Mouse (Mus musculus): Measurements from ENCODE around the gene Nsf. TPM values are rescaled to one million over a fixed set of nuclear protein-coding genes. Genes with fewer than 3 reads are reported as not detected.

Nsf gene
- total RNA-seq (2014; fragmentation: Nextera tagmentation) (44.6 and 58.6 TPM in 2 replicates), total RNA-seq (2017) (39.2 and 42.7 TPM in 2 replicates)

DNA sequence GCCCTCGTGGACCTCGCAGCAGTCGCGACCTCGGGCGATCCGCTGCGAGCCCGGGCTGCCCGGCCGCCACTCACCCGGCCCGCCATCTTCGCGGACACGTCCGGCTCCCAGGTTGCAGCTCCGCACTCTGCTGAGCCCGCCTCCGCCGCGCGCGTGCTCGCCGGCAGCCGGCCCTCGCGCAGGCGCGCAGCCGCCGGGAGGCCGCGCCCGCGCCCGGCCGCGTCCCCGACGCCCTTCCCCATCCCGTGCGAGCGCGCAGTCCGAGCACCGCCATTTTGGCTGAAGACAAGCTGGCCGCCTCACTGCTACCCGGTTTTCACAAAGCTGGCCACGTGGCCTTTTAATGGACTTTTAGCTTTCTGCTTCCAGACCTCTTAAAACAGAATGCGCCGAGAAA is at the start of gene Nsf:
Gene Nsf, minus strand, starts transcription at position 161 of the 397 bp plus-strand sequence.
- ATAC-seq (replicated peaks; ENCODE audit: low FRiP score, low TSS enrichment, poor library complexity, severe bottlenecking) = peak; percentile 71

DNA sequence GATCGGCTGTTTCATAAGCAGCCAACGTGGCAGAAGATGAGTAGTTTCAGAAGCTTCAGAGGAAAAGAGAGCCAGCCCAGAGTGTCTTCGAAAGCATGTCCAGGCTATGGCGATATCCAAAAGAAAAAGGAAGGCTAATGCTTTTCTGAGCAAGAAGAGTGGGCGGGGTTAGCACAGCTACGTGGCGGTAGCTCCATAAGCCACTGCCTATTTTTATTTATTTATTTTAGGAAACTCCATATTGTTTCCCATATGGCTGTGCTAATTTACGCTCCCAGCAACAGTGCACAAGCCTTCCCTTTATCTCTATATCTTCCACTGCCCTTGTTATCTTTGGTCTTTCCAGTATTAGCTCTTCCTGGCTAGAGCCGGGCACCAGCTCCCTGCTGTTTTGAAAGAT is 49.5 kb upstream of the Nsf start:
- no peak for ATAC-seq (replicated peaks; ENCODE audit: low FRiP score, low TSS enrichment, poor library complexity, severe bottlenecking)

DNA sequence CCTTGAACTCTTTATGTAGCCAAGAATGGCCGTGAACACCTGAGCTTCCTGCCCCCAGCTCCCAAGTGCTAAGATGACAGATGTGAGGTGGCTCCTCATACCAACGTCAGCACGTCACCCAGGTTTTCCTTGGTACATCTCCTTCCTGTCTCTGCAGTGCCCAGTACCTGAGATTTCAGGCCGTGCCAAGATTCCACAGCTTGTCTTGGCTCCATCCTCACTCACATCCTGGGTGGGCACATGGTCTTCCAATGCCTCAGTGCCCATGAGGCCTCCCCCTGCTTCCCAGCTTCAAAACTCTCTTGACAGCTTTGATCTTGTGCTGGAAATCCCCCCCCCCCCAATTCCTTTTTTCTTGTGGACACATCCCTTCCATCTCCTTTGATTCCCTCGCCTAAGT is 48.3 kb upstream of the Nsf start:
- no peak for ATAC-seq (replicated peaks; ENCODE audit: low FRiP score, low TSS enrichment, poor library complexity, severe bottlenecking)

DNA sequence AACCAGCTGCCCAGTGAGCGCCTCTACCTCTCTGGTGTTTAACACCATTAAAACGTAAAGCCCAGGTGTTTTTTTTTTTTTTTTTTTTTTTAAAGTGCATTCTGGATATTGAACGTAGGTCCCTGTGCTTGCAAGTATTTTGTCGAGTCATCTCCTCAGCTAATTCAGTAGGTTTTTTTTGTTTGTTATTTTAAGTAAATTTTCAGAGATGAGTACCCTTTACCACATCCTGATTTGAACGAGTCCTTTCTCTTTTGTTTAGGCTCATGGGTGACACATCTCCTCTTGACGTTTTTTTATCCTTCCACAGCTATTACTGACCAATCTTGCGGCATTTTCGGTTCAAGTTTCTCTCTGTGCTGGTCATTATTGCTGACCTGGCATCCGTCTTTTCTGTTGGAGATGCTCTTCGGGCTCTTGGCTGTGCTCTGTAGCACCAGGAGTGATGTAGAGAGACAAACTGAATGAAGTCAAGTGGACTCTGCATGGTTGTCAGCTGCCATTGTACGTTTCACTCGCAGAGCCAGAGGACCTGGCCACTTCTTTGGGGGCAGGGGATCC is 47.6 kb upstream of the Nsf start:
- no peak for ATAC-seq (replicated peaks; ENCODE audit: low FRiP score, low TSS enrichment, poor library complexity, severe bottlenecking)

DNA sequence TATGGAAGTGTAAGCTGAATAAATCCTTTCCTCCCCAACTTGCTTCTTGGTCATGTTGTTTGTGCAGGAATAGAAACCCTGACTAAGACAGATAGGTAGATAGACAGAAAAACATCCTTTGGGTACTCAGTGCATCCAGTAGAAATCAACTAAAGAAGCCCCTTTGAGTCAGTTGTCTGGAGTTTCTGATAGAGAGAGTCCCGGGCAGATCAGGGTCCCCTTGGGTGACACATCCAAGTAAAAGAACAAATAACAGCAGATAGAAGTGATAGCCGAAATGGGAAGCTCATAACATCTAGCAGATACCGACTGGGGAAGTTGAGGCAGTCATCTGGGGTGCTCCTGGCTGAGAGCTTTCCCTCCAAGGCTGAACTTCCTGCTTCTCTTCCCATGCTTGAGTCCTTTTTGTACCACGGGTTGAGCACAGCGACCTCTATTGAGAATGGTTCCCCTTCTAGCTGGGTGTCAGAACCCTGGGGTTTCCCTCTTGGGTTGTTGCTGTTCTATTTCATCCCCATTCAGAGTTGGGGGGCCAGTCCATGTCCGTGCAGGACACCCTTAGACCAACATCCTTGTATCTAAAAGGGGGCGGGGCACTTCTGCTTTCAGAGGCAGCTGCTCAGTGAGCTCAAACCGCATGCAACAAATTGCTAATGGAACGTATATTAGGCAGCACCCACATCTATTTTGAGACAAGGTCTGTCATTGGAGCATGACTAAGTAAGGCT is 47.0 kb upstream of the Nsf start:
- no peak for ATAC-seq (replicated peaks; ENCODE audit: low FRiP score, low TSS enrichment, poor library complexity, severe bottlenecking)

DNA sequence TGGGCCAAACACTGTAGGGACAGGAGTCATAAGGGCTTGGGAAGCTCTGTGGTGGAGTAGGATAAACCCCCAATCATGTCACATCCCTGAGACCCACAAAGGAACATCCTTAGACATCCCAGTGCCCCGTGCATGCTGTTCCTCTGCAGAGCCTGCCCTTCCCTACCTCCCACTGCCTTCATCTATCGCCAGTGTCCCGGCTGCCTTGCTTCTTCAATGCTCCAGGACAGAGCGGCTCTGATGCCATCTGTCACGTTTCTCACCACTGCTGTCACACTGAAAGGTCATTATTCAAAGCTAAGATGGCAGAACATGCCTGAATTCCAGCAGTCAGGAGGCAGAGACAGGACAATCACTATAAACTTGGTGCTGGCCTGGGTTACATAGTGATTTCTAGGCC is 44.9 kb upstream of the Nsf start:
- no peak for ATAC-seq (replicated peaks; ENCODE audit: low FRiP score, low TSS enrichment, poor library complexity, severe bottlenecking)

DNA sequence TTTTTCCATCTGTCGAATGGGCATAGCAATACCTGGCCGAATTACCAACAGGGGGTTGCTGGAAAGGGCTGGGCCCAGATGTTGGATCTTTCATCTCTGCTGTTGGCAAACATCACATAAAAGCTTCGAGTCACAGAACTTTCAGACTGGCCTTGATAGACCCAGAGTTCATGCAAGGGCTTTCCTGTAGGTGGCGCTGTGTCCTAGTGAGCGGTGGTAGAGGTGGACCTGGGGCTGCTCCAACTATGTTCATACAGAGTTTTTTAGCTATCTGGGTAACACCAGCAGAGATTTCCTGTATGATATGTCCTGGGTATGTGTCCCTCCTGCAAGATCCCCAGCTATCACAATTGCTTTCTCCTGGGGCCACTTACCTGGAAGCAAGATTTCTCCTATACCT is 43.5 kb upstream of the Nsf start:
- ATAC-seq (replicated peaks; ENCODE audit: low FRiP score, low TSS enrichment, poor library complexity, severe bottlenecking) = peak; percentile 69

DNA sequence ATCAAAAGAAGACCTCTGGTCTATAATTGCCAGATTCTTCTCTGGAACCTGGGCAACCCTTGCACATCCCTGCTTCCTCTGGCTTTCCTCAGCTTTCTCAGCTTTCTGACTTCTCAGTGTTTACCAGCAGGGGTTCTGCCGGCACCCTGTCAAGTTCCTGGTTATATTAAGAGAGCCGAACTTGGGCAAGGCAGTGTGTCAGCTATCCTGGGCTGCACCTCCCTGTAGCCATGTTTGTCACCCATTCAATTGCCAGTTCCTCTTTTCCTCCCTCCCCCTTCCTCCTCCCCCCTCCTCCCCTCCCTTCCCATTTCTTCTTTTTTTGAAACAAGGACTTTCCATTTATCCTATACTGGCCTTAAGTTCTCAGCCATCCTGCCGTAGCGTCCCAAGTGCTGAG is 38.8 kb upstream of the Nsf start:
- ATAC-seq (replicated peaks; ENCODE audit: low FRiP score, low TSS enrichment, poor library complexity, severe bottlenecking) = no peak

DNA sequence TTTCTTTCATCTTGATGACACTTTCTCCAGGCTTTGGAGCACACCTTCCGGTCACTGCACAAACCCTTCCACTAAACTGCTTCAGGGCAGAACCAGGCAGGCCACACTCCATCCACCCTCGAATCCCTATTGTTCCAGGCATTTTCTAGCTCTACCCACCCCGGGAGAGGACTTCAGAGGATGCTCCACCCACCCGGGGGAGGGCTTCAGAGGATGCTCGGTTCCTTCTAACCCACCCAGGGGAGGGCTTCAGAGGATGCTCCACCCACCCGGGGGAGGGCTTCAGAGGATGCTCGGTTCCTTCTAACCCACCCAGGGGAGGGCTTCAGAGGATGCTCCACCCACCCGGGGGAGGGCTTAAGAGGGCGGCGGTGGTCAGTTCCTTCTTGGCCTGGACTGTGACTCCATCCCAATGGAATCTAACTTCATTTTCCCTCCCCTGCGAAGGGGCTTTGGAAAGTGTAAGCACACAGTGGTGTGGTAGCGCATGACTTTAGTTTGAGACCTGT is 36.2 kb upstream of the Nsf start:
- 0 out of 2 replicates have a peak, but pooled peaks have one; percentile 32 for ATAC-seq (replicated peaks; ENCODE audit: low FRiP score, low TSS enrichment, poor library complexity, severe bottlenecking)

DNA sequence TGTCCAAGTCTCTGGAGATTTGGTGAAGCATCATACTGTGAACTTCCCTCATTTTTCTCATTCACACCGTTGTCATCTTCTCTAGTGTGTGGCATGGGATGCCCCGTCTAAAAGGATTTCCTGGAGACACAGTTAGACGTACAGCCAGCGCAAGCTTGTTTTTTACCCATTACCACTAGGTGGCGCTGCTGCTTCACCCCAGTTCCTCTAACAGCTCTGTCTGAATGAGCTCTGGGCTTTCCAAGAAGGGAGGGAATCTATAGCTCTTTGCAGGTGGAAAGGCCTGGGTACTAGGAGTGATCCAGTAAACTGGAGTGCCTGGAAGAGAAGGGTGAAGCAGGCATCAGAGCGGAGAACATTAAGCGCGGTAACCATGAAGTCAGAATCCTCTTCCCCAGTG is 33.6 kb upstream of the Nsf start:
- peak; percentile 75 for ATAC-seq (replicated peaks; ENCODE audit: low FRiP score, low TSS enrichment, poor library complexity, severe bottlenecking)

DNA sequence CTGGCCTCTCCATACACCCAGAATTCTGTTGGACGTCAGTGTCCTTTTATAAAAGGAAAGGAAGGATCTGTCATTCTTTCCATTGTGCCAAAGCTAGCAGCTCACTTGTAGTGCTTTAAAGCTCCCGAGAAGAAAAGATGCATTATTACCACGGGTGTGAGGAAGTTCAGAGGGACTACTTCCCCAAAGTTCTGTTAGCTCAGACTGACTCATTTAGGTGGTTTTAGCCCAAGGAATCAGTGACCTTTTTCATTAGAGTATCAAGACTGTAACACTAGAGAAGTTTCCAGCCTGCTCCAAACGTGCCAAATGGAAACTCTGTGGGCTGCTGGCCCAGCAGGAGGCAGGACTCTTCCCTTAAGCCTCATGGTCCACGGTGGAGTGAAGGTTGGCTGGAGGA is 30.2 kb upstream of the Nsf start:
- ATAC-seq (replicated peaks; ENCODE audit: low FRiP score, low TSS enrichment, poor library complexity, severe bottlenecking) = no peak

DNA sequence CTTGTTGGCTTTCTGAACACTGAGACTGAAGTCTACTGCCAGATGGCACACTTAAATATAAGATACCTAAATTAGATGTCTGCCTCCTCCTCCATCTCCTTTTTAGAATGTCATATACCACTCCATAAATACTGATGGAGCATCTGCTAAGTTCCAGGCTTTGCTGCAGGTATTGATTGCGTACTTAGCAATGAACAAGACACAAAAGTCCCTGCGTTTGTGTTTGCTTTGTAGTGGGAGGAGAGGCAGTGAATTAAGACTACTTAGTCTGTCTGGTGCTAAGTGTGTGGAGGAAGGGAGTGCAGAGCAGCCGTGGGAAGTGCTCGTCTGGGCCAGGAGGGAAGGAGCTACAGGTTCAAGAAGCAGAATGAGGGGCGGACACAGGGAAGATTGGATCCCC is 28.0 kb upstream of the Nsf start:
- ATAC-seq (replicated peaks; ENCODE audit: low FRiP score, low TSS enrichment, poor library complexity, severe bottlenecking) = no peak

DNA sequence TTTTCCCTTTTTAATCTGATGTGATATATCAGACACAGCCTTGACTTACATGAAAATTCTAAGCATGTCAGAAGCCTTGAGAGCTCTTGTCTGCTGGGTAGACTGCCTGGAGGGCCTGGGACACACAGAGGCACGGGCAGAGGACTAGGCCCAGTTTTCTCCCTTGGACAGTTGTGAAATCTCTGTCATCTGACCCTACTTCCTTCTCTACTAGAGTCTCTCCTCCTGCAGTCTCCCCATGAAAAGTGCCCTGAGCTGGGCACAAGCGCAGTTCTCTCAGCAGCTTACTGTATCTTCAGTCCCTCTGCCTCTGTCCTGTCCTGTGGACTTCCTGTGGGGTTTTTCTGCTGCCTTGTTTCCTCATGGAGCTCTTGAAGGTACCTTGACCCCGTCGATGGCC is 25.5 kb upstream of the Nsf start:
- no peak for ATAC-seq (replicated peaks; ENCODE audit: low FRiP score, low TSS enrichment, poor library complexity, severe bottlenecking)

DNA sequence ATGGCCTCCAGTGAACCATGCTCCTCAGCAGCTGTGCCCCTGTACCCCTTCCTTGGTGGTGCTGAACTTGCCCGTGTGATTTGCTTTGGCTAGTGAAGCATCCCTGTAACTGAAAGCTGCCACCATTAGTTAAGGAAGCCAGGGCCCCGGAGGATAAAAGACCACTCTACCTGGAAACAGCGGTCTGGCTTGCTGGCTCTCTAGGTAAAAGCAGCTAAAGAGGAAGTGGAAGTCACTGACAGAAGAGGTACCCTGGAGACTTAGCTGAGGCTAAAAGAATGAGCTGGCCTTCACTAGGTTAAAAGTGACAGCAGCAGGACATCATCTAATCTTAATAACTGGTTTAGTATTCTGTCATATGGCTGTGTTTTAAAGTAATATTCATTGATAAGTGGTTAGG is 17.0 kb upstream of the Nsf start:
- ATAC-seq (replicated peaks; ENCODE audit: low FRiP score, low TSS enrichment, poor library complexity, severe bottlenecking) = no peak

DNA sequence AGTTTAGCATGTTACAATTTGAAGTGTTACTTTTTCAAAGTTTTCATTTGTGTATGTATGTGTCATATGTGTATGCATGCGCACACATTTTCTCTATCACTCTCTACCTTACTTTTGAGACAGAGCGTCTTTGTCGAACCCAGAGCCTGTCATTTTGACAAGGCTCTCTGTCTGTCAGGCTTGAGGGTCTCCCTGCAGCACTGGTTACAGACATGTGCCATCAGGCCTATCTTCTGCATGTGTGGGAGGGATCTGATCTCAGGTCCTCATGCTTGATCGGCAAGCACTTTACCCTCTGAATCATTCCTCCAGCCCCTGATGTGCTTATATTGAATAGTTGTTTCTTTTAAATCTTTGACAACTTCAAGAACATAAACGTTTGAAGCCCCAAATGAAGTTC is 15.4 kb upstream of the Nsf start:
- no peak for ATAC-seq (replicated peaks; ENCODE audit: low FRiP score, low TSS enrichment, poor library complexity, severe bottlenecking)

DNA sequence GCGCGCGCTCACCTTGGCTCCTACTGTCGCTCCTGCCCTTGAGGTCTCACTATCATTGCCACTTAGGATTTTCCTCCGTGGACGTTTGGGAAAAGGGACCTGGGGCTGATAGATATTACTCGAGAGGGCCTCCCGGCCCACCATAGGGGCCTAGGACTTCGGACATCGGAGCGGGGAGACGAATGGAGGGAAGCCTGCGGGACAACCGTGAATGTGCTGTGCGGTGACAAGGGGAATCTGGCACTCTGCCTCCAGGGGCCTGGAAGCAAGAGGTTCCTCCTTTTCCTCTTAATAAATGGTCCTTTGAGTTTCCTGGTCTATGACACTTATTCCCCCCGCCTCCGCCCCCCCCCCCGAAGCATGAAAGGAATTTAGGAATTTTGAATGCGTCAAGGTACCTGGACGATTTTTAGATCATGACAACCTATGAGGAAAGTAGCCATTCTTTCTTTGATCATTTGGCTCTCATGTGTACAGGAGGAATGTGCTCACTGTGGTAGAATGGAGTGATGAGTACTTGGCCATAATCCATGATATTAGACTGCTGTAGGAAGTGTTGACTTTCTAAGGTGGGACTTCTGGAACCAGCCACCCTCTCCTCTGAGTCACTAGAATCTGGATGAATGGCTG is 13.4 kb upstream of the Nsf start:
- ATAC-seq (replicated peaks; ENCODE audit: low FRiP score, low TSS enrichment, poor library complexity, severe bottlenecking) = no peak

DNA sequence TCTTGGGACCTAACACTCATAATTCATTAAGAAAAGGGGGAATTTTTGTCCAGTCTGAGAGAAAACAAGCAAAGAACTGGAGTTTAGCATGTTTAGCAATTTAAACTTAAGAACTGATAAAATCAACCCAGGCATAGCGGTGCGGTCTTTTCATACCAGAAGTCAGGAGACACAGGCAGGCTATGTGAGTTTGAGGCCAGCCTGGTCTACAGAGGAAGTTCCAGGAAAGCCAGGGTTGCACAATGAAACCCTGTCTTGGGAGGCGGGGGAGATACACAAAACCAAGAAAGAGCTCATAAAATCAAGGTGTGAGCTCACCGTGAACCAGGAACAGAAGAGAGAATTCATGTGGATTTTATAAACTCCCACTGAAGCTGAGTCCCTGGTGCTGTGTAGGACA is 3.0 kb upstream of the Nsf start:
- ATAC-seq (replicated peaks; ENCODE audit: low FRiP score, low TSS enrichment, poor library complexity, severe bottlenecking) = no peak

DNA sequence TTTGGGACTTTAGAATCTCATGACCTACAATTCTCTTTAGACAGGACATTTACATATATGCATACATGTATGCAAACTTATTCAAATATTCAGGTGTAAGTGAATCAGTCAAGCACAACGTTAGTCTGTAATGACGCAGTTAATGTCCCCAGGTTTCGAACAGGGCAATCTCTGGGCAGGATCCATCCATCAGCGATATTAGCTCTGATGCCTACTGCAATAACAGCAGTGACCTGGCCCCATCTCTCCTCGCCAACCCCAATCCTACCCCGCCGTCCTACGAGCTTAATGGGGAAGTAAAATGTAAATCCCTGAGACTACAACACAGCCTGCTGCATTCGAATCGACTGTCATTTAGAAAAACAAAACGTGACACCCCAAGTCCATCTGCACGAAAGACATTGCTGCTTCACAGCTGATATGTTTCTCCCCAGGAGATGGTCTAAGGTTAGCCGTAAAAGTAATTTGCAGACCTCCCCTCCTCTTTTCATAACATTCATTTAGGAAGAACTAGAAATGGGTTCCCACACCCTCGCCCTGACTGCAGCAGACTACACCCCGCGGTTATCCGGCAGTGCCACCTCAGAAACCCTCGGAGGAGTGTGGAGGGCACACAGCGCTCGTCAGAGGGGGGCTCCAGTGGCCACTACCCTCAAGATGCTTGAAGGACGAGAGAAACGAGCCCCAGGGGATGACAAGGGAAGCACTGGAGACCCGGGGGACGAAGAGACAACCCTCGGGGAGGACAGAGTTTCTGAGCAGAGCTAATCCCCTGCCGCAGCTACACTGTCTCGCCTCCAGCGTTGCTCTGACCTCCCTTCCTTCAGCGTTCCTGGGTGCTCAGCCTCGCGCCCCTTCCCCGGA is 592 bp downstream of the Nsf start:
- peak; percentile 80 for ATAC-seq (replicated peaks; ENCODE audit: low FRiP score, low TSS enrichment, poor library complexity, severe bottlenecking)

DNA sequence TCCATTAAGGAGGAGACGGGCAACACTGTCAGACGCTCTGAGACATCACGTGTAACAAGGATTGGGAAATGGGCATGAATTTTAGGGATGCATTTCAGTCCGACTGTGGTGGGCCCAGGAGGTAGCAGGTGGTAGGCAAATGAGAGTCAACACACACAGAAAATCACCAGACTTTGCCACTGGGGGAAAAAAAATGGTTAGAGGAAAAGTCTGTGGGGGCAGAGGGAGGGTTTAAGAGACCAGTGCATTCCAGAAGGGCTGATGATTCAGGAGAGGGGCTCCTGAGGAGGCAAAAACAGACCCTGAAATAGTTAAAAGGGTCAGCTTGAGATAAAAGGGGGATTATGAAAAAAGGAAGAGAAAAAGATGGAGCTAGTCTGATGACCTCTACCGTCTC is 1.2 kb downstream of the Nsf start:
- ATAC-seq (replicated peaks; ENCODE audit: low FRiP score, low TSS enrichment, poor library complexity, severe bottlenecking) = no peak

DNA sequence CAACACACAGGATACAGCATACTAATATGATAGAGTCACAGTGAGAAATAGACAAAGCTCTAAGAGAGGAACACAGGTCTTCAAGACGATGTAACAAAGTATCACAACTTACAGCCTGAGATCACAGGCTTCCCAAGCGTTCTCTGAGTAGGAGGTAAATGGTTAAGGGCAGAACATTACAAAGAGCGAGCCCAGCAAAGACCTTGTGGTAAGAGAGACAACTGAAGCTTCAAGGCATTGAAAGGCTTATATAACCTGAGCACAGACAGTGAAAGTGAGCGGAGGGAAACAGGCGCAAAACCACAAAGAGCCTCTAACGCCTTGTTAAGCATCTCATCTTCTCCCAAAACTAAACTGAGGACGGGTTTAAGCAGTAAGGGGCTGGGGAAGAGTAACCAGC is 2.8 kb downstream of the Nsf start:
- no peak for ATAC-seq (replicated peaks; ENCODE audit: low FRiP score, low TSS enrichment, poor library complexity, severe bottlenecking)

All from megakaryocyte-erythroid progenitor cell, adult 5-6 weeks (primary cell).